In genomic region chr3:38485107-38485545, GRCm38 (mm10) we compare ENCODE assay signal across 9 mouse cellular contexts. TPM values are rescaled to one million over a fixed set of nuclear protein-coding genes. Genes with fewer than 3 reads are reported as not detected.
DNase-seq lines count a peak whose midpoint lies in the region; ATAC-seq and TF ChIP-seq lines count a peak whose summit lies in the region.
"Had no signal": no experiment of that assay in that cellular context is flagged by ENCODE, and none has a peak within 500 bp of the region (broad histone marks: within the 10 kb centered on the region; RNA-seq: fewer than 3 reads in every experiment).

No protein-coding gene starts in this region.

- peak overlapping the region; percentile 70 for H3K27ac ChIP-seq in heart, postnatal 0 days (ENCODE audit: low read depth)
- no peak overlapping the region for H3K27ac ChIP-seq in bone marrow, adult 2 months (ENCODE audit: control insufficient read depth, insufficient read depth, low read depth, low read length, poor library complexity)
- 0 out of 2 replicates have a peak overlapping the region, but pooled peaks have one; percentile 94 for H3K27ac ChIP-seq in hindbrain, embryonic 11.5 days (ENCODE audit: low read depth, low read length)
- no peak overlapping the region for H3K27ac ChIP-seq in midbrain, embryonic 11.5 days (ENCODE audit: low read depth, low read length)

- TF ChIP-seq CTCF in heart, postnatal 0 days (IDR thresholded peaks at IDR 0.05; ENCODE audit: low read depth): no peak
- no peak for TF ChIP-seq CTCF in bone marrow, adult 2 months (IDR thresholded peaks at IDR 0.05; ENCODE audit: control insufficient read depth, insufficient read depth, low read length)

- peaks cover 22% of the 10 kb centered on the region for H3K4me1 ChIP-seq in heart, postnatal 0 days (ENCODE audit: control insufficient read depth, insufficient read depth)
- no peaks in the 10 kb centered on the region; the same call in 1 of the 2 replicates for H3K4me1 ChIP-seq in bone marrow, adult 2 months (ENCODE audit: control insufficient read depth, insufficient read depth, low read length)
- H3K4me1 ChIP-seq in hindbrain, embryonic 11.5 days (replicated peaks; ENCODE audit: control insufficient read depth, insufficient read depth, low read length): peaks cover 11% of the 10 kb centered on the region
- H3K4me1 ChIP-seq in midbrain, embryonic 11.5 days (ENCODE audit: control insufficient read depth, insufficient read depth, low read length): peaks cover 28% of the 10 kb centered on the region

- WGBS in heart, postnatal 0 days: 3% methylated on average over 26 of the region's 26 CpGs
- 4% methylated on average over 26 of the region's 26 CpGs for WGBS in bone marrow, adult 2 months
- 2% methylated on average over 26 of the region's 26 CpGs for WGBS in hindbrain, embryonic 11.5 days
- WGBS in midbrain, embryonic 11.5 days: 2% methylated on average over 26 of the region's 26 CpGs

- H3K36me3 ChIP-seq in heart, postnatal 0 days (replicated peaks; ENCODE audit: control insufficient read depth, insufficient read depth, low read length): peaks cover 3% of the 10 kb centered on the region; the same call in 1 of the 2 replicates
- no peaks in the 10 kb centered on the region for H3K36me3 ChIP-seq in hindbrain, embryonic 11.5 days (ENCODE audit: control insufficient read depth, insufficient read depth, low read length)
- H3K36me3 ChIP-seq in midbrain, embryonic 11.5 days (ENCODE audit: control insufficient read depth, insufficient read depth, low read length): no peaks in the 10 kb centered on the region

- no peak for DNase-seq in heart, postnatal 0 days (ENCODE audit: low spot score)
- DNase-seq in heart, adult 18-20 months: no peak
- DNase-seq in hindbrain, embryonic 11.5 days (ENCODE audit: low spot score): no peak
- no peak for DNase-seq in midbrain, embryonic 11.5 days (ENCODE audit: low spot score, missing footprints)
- no peak for DNase-seq in adrenal gland, adult (ENCODE audit: inconsistent age in 2 of 2, low spot score in 1 of 2)
- DNase-seq in cerebellum, adult 9-10 months: no peak
- no peak for DNase-seq in right cerebral cortex, adult 2 months (ENCODE audit: low spot score in 2 of 2)

- no peaks in the 10 kb centered on the region for H3K27me3 ChIP-seq in heart, postnatal 0 days (ENCODE audit: control insufficient read depth, insufficient read depth, low read length)
- no peaks in the 10 kb centered on the region for H3K27me3 ChIP-seq in hindbrain, embryonic 11.5 days (ENCODE audit: control insufficient read depth, insufficient read depth, low read length)
- H3K27me3 ChIP-seq in midbrain, embryonic 11.5 days (ENCODE audit: control insufficient read depth, insufficient read depth, low read length): no peaks in the 10 kb centered on the region
- H3K27me3 ChIP-seq: Patski had no signal

- H3K9me3 ChIP-seq in heart, postnatal 0 days (replicated peaks; ENCODE audit: control insufficient read depth, low read length): no peaks in the 10 kb centered on the region
- H3K9me3 ChIP-seq in hindbrain, embryonic 11.5 days (ENCODE audit: control insufficient read depth, low read length): no peaks in the 10 kb centered on the region
- no peaks in the 10 kb centered on the region for H3K9me3 ChIP-seq in midbrain, embryonic 11.5 days (ENCODE audit: control insufficient read depth, low read length)

- peak overlapping the region; percentile 53 for H3K9ac ChIP-seq in heart, postnatal 0 days (replicated peaks; ENCODE audit: low read depth, low read length)
- no peak overlapping the region for H3K9ac ChIP-seq in hindbrain, embryonic 11.5 days (ENCODE audit: low read depth, low read length)
- no peak overlapping the region; the same call in 1 of the 2 replicates for H3K9ac ChIP-seq in midbrain, embryonic 11.5 days (ENCODE audit: low read length)

- peak overlapping the region; percentile 77 for H3K4me2 ChIP-seq in heart, postnatal 0 days (ENCODE audit: low read depth, low read length)
- H3K4me2 ChIP-seq in hindbrain, embryonic 11.5 days (replicated peaks; ENCODE audit: low read depth, low read length): peak overlapping the region; percentile 25
- H3K4me2 ChIP-seq in midbrain, embryonic 11.5 days: peak overlapping the region; percentile 36

- TF ChIP-seq POLR2A in bone marrow, adult 2 months (IDR thresholded peaks at IDR 0.05; ENCODE audit: borderline replicate concordance, control insufficient read depth, low read depth, low read length): no peak; the same call in 1 of the 2 replicates

- no peak for TF ChIP-seq EP300 in heart, postnatal 0 days (IDR thresholded peaks at IDR 0.05; ENCODE audit: low read depth)

- peak overlapping the region; percentile 98 for H3K4me3 ChIP-seq in heart, postnatal 0 days (ENCODE audit: low read depth, low read length)
- peak overlapping the region; percentile 69 for H3K4me3 ChIP-seq in bone marrow, adult 2 months (replicated peaks; ENCODE audit: control insufficient read depth, low read depth, low read length)
- H3K4me3 ChIP-seq in hindbrain, embryonic 11.5 days (ENCODE audit: low read depth, low read length): peak overlapping the region; percentile 22
- peak overlapping the region; percentile 89 for H3K4me3 ChIP-seq in midbrain, embryonic 11.5 days (ENCODE audit: low read depth, low read length)

- no peak; the same call in 1 of the 2 replicates for ATAC-seq in heart, postnatal 0 days (ENCODE audit: insufficient read depth, low read depth)
- no peak; the same call in 1 of the 2 replicates for ATAC-seq in hindbrain, embryonic 11.5 days (ENCODE audit: low FRiP score)
- no peak for ATAC-seq in midbrain, embryonic 11.5 days (ENCODE audit: low FRiP score)

RNA-seq across cellular contexts. Expression of gene Ankrd50, which starts 0.5 kb away (rescaled TPM):
- 42.6 and 85.9 TPM in 2 replicates for total RNA-seq in heart, postnatal 0 days (2014; rRNA removed; ENCODE audit: low replicate concordance)
- 8.6 and 10.9 TPM in 2 replicates for polyA plus RNA-seq in heart, postnatal 0 days (2015; fragmentation: Nextera tagmentation; extraction: Ambion mirVana)
- 10 to 100 TPM; 35.0 to 35.3 TPM for total RNA-seq in heart, adult 18-20 months (2021)
- polyA plus RNA-seq in bone marrow, adult 2 months (2011; ENCODE audit: insufficient read depth, insufficient read length, low replicate concordance, missing spikeins): 2.8 and 8.4 TPM in 2 replicates
- polyA plus RNA-seq in hindbrain, embryonic 11.5 days (2014; fragmentation: Nextera tagmentation; extraction: Ambion mirVana): 28.1 and 30.4 TPM in 2 replicates
- 28.6 and 31.8 TPM in 2 replicates for polyA plus RNA-seq in midbrain, embryonic 11.5 days (2014; fragmentation: Nextera tagmentation; extraction: Ambion mirVana)

Comparison
In these comparisons a context has a peak if more than half of its experiments do, and no peak if none do; other contexts are left out.
1. H3K27ac ChIP-seq: peak in heart, postnatal 0 days (single experiment) and hindbrain, embryonic 11.5 days (single experiment); none in bone marrow, adult 2 months (single experiment) and midbrain, embryonic 11.5 days (single experiment).
2. H3K4me2 ChIP-seq: peak in every context shown above with its lines; median percentile 77 in heart, postnatal 0 days; 36 in midbrain, embryonic 11.5 days; 25 in hindbrain, embryonic 11.5 days.
3. H3K4me3 ChIP-seq: peak in every context shown above with its lines; median percentile 98 in heart, postnatal 0 days; 89 in midbrain, embryonic 11.5 days; 69 in bone marrow, adult 2 months; 22 in hindbrain, embryonic 11.5 days.